Comparison of ENCODE assay signal across 24 mouse cellular contexts in the genomic region with DNA sequence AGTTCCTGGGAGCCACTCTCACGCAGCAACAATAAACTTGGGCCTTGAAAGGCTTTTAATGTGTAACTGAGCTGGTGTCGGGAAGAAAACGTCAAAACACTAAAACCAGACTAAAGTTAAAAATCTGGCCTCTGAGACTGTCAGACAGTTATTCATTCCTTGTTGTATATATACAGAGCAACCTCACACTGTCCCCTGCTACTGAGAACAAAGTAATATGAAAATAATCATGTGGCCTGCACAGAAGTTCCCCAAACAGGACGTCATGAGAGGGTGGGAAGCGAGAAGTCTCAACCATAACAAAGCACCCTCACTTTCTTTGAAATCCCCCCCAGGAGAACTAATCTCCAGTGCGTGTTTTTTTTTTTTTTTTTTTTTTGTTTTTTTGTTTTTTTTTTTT.
"Had no signal": no experiment of that assay in that cellular context is flagged by ENCODE, and none has a peak within 500 bp of the region (broad histone marks: within the 10 kb centered on the region; RNA-seq: fewer than 3 reads in every experiment).

No protein-coding gene starts in this region.

- H3K27ac ChIP-seq: heart, adult 2 months; heart, embryonic 13.5 days; heart, embryonic 15.5 days; hindbrain, embryonic 13.5 days; hindbrain, embryonic 15.5 days; hindbrain, postnatal 0 days; kidney, embryonic 15.5 days; kidney, postnatal 0 days; limb, embryonic 13.5 days; limb, embryonic 15.5 days had no signal

- H3K9ac ChIP-seq: forebrain, postnatal 0 days; heart, embryonic 13.5 days; heart, embryonic 15.5 days; hindbrain, embryonic 13.5 days; hindbrain, embryonic 15.5 days; kidney, embryonic 15.5 days; limb, embryonic 13.5 days; limb, embryonic 15.5 days had no signal

- H3K4me2 ChIP-seq: heart, embryonic 11.5 days; heart, embryonic 13.5 days; heart, embryonic 15.5 days; hindbrain, embryonic 13.5 days; hindbrain, embryonic 15.5 days; kidney, embryonic 15.5 days; limb, embryonic 13.5 days; limb, embryonic 15.5 days had no signal

- DNase-seq: forebrain, postnatal 0 days; gastrocnemius, postnatal 14 days; gastrocnemius, postnatal 36 days; heart, adult 2 months; heart, postnatal 14 days; heart, postnatal 36 days; kidney, adult 11 months; kidney, adult 9 months; kidney, postnatal 14 days; kidney, postnatal 36 days; layer of hippocampus, adult 9-11 months; layer of hippocampus, postnatal 36 days; left cerebral cortex, postnatal 4 days had no signal

- ATAC-seq: forebrain, postnatal 0 days; hindbrain, postnatal 0 days; intestine, embryonic 16.5 days had no signal

- H3K4me3 ChIP-seq: heart, adult 2 months; heart, embryonic 13.5 days; heart, embryonic 15.5 days; hindbrain, embryonic 13.5 days; hindbrain, embryonic 15.5 days; kidney, embryonic 15.5 days; limb, embryonic 13.5 days; limb, embryonic 15.5 days had no signal

- H3K9me3 ChIP-seq: heart, embryonic 13.5 days; heart, embryonic 15.5 days; hindbrain, embryonic 13.5 days; hindbrain, embryonic 15.5 days; kidney, embryonic 15.5 days; limb, embryonic 13.5 days; limb, embryonic 15.5 days had no signal

- H3K4me1 ChIP-seq: heart, embryonic 15.5 days; hindbrain, embryonic 13.5 days; hindbrain, embryonic 15.5 days; kidney, embryonic 15.5 days; limb, embryonic 13.5 days had no signal

- H3K27me3 ChIP-seq: heart, embryonic 15.5 days; hindbrain, embryonic 13.5 days; hindbrain, embryonic 15.5 days; kidney, embryonic 15.5 days; limb, embryonic 13.5 days; limb, embryonic 15.5 days had no signal

- H3K36me3 ChIP-seq: heart, embryonic 13.5 days; heart, embryonic 15.5 days; hindbrain, embryonic 13.5 days; hindbrain, embryonic 15.5 days; kidney, embryonic 15.5 days; limb, embryonic 13.5 days; limb, embryonic 15.5 days had no signal
